In the genomic region with DNA sequence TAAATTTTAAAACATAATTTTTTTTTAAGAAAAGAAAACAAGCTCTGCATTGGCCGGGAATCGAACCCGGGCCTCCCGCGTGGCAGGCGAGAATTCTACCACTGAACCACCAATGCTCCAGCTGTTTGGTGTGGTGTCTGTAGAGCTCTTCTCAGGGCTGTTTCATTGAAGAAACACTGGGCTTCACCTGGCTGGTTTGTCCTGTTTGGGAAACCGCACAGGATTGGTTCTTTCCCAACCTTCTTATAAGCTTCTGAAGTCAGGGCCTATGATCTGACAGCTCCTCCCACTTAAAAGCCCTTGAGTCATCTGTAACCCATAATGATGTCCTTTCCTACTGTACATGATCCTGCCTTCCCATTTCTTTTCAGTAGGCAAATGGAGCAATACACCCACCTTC, we compare ENCODE assay signal across 9 mouse cellular contexts. TPM values are rescaled to one million over a fixed set of nuclear protein-coding genes. Genes with fewer than 3 reads are reported as not detected.
DNase-seq lines count a peak whose midpoint lies in the region; ATAC-seq lines count a peak whose summit lies in the region.
"Had no signal": no experiment of that assay in that cellular context is flagged by ENCODE, and none has a peak within 500 bp of the region (broad histone marks: within the 10 kb centered on the region; RNA-seq: fewer than 3 reads in every experiment).

No protein-coding gene starts in this region.

- peaks cover 44% of the 10 kb centered on the region for H3K36me3 ChIP-seq in kidney, embryonic 15.5 days
- peaks cover 32% of the 10 kb centered on the region for H3K36me3 ChIP-seq in kidney, embryonic 14.5 days (ENCODE audit: control insufficient read depth, insufficient read depth, low read length)
- H3K36me3 ChIP-seq in intestine, embryonic 15.5 days = peaks cover 25% of the 10 kb centered on the region

- H3K4me3 ChIP-seq in kidney, embryonic 15.5 days (replicated peaks) = no peak overlapping the region
- H3K4me3 ChIP-seq in kidney, embryonic 14.5 days (ENCODE audit: low read length) = no peak overlapping the region
- H3K4me3 ChIP-seq in intestine, embryonic 15.5 days (replicated peaks) = no peak overlapping the region
- H3K4me3 ChIP-seq: forebrain, embryonic 10.5 days; hindbrain, embryonic 12.5 days had no signal

- WGBS in kidney, embryonic 15.5 days = 92% methylated on average over 7 of the region's 7 CpGs
- WGBS in kidney, embryonic 14.5 days = 91% methylated on average over 7 of the region's 7 CpGs
- 87% methylated on average over 7 of the region's 7 CpGs for WGBS in intestine, embryonic 15.5 days

- H3K27me3 ChIP-seq in kidney, embryonic 15.5 days = no peaks in the 10 kb centered on the region
- no peaks in the 10 kb centered on the region for H3K27me3 ChIP-seq in kidney, embryonic 14.5 days (ENCODE audit: control insufficient read depth, insufficient read depth, low read length)
- no peaks in the 10 kb centered on the region for H3K27me3 ChIP-seq in intestine, embryonic 15.5 days (replicated peaks)
- H3K27me3 ChIP-seq: hindbrain, embryonic 12.5 days had no signal

- intact Hi-C loops in left cerebral cortex, postnatal 36 days (cut with DNase I) = no loop called here

- H3K9ac ChIP-seq in kidney, embryonic 15.5 days = no peak overlapping the region
- no peak overlapping the region for H3K9ac ChIP-seq in kidney, embryonic 14.5 days (ENCODE audit: low read depth, low read length)
- H3K9ac ChIP-seq in intestine, embryonic 15.5 days = no peak overlapping the region
- H3K9ac ChIP-seq: hindbrain, embryonic 12.5 days had no signal

- no peak for ATAC-seq in kidney, embryonic 15.5 days (replicated peaks; ENCODE audit: low FRiP score)
- ATAC-seq in kidney, embryonic 14.5 days (ENCODE audit: low FRiP score, low TSS enrichment) = no peak
- no peak for ATAC-seq in intestine, embryonic 15.5 days
- ATAC-seq in erythroid progenitor cell, adult 5-6 weeks (replicated peaks; ENCODE audit: low FRiP score, poor library complexity, severe bottlenecking) = no peak

- H3K4me1 ChIP-seq in kidney, embryonic 15.5 days = peaks cover 14% of the 10 kb centered on the region; the same call in 1 of the 2 replicates
- no peaks in the 10 kb centered on the region for H3K4me1 ChIP-seq in kidney, embryonic 14.5 days (ENCODE audit: control insufficient read depth, insufficient read depth, low read length)
- peaks cover 12% of the 10 kb centered on the region; the same call in 1 of the 2 replicates for H3K4me1 ChIP-seq in intestine, embryonic 15.5 days (replicated peaks)
- H3K4me1 ChIP-seq: forebrain, embryonic 10.5 days had no signal

- DNase-seq in 3134 (ENCODE audit: extremely low read depth, insufficient read length, low spot score) (peak; percentile 61), 3T3-L1 (ENCODE audit: low read depth, low spot score) (peak; percentile 87)
- no peak for DNase-seq in left cerebral cortex, postnatal 36 days (ENCODE audit: low spot score in 2 of 2)

- no peaks in the 10 kb centered on the region for H3K9me3 ChIP-seq in kidney, embryonic 15.5 days (replicated peaks)
- H3K9me3 ChIP-seq in kidney, embryonic 14.5 days (ENCODE audit: control insufficient read depth, low read length) = no peaks in the 10 kb centered on the region
- no peaks in the 10 kb centered on the region for H3K9me3 ChIP-seq in intestine, embryonic 15.5 days
- H3K9me3 ChIP-seq: forebrain, embryonic 10.5 days; hindbrain, embryonic 12.5 days had no signal

- peak overlapping the region; percentile 41; the same call in 1 of the 2 replicates for H3K27ac ChIP-seq in kidney, embryonic 15.5 days
- H3K27ac ChIP-seq in kidney, embryonic 14.5 days (ENCODE audit: low read depth, low read length) = no peak overlapping the region
- peak overlapping the region; percentile 77 for H3K27ac ChIP-seq in intestine, embryonic 15.5 days
- H3K27ac ChIP-seq: forebrain, embryonic 10.5 days; hindbrain, embryonic 12.5 days had no signal

- H3K4me2 ChIP-seq in kidney, embryonic 15.5 days = no peak overlapping the region
- no peak overlapping the region for H3K4me2 ChIP-seq in kidney, embryonic 14.5 days (replicated peaks; ENCODE audit: low read depth, low read length)
- peak overlapping the region; percentile 39; the same call in 1 of the 2 replicates for H3K4me2 ChIP-seq in intestine, embryonic 15.5 days (replicated peaks)
- H3K4me2 ChIP-seq: hindbrain, embryonic 12.5 days had no signal

RNA-seq across cellular contexts. Expression of a gene that starts 12.8 kb away (rescaled TPM):
- 22.2 and 23.3 TPM in 2 replicates for polyA plus RNA-seq in kidney, embryonic 15.5 days (2015; fragmentation: Nextera tagmentation; extraction: Ambion mirVana)
- polyA plus RNA-seq in kidney, embryonic 14.5 days (2014; fragmentation: Nextera tagmentation; extraction: Ambion mirVana) = 21.7 and 32.2 TPM in 2 replicates
- polyA plus RNA-seq in intestine, embryonic 15.5 days (2015; fragmentation: Nextera tagmentation; extraction: Ambion mirVana) = 22.4 and 23.1 TPM in 2 replicates
- total RNA-seq in erythroid progenitor cell, adult 5-6 weeks (2015; ENCODE audit: low replicate concordance) = 12.6 and 24.3 TPM in 2 replicates
- total RNA-seq in erythroid progenitor cell, adult 5-6 weeks (2017; ENCODE audit: low replicate concordance) = 8.6 and 12.6 TPM in 2 replicates
- total RNA-seq in left cerebral cortex, postnatal 36 days (2021) = 10 to 100 TPM; 23.6 to 24.1 TPM

Comparison
In these comparisons a context has a peak if more than half of its experiments do, and no peak if none do; other contexts are left out.
1. DNase-seq: peak in 3134 (single experiment) and 3T3-L1 (single experiment); none in left cerebral cortex, postnatal 36 days (0 of 2).